Mouse (Mus musculus) ES-E14 (cell line): Measurements from ENCODE around the gene Hspbp1. TPM values are rescaled to one million over a fixed set of nuclear protein-coding genes. Genes with fewer than 3 reads are reported as not detected.

Source experiments
- DNase-seq: peaks from one replicate; pipeline ENCODE4 v3.0.0-alpha.2; 2013; ENCODE audit warnings: low read depth, low spot score
- H3K27ac ChIP-seq: 2 replicates; pipeline ENCODE4 v1.5.1; 2012; ENCODE audit warnings: low read depth, mild to moderate bottlenecking, low read length, moderate library complexity, mixed read lengths; ENCODE audit not compliant: poor library complexity, insufficient read depth, severe bottlenecking
- H3K36me3 ChIP-seq: 2 replicates; pipeline ENCODE4 v1.6.1; 2012; ENCODE audit warnings: mild to moderate bottlenecking, low read length, moderate library complexity, mixed read lengths; ENCODE audit not compliant: control insufficient read depth, poor library complexity, insufficient read depth, severe bottlenecking
- H3K4me1 ChIP-seq, 2 experiments: fragments of 150-350 bp in 1 of 2; sonication (generic) in 1 of 2; 2 replicates each; pipeline ENCODE4 v1.6.1; 2012; ENCODE audit warnings: low read length in 2 of 2, mild to moderate bottlenecking in 1 of 2, mixed read lengths in 1 of 2; ENCODE audit not compliant: control insufficient read depth in 2 of 2, insufficient read depth in 2 of 2, poor library complexity in 1 of 2
- H3K4me3 ChIP-seq, 2 experiments: fragments of 150-350 bp in 1 of 2; sonication (generic) in 1 of 2; 2 replicates each; pipeline ENCODE4 v1.5.1; 2012; ENCODE audit warnings: low read length in 2 of 2, low read depth in 1 of 2, mild to moderate bottlenecking in 1 of 2, mixed read lengths in 1 of 2; ENCODE audit not compliant: insufficient read depth in 1 of 2, poor library complexity in 1 of 2, severe bottlenecking in 1 of 2
- H3K9ac ChIP-seq: 2 replicates; pipeline ENCODE4 v1.6.1; 2012; ENCODE audit warnings: low read depth, mild to moderate bottlenecking, low read length, mixed read lengths; ENCODE audit not compliant: poor library complexity, insufficient read depth, severe bottlenecking
- H3K9me3 ChIP-seq: fragments of 150-350 bp; sonication (generic); 2 replicates; pipeline ENCODE4 v1.6.1; 2012; ENCODE audit warnings: low read depth, mild to moderate bottlenecking, low read length; ENCODE audit not compliant: control insufficient read depth, insufficient read depth
- CHD2 ChIP-seq: IDR thresholded peaks from 2 replicates; pipeline ENCODE4 v1.6.1; 2014; ENCODE audit warnings: mild to moderate bottlenecking, low read depth, low read length, inconsistent platforms
- HCFC1 ChIP-seq: IDR thresholded peaks from 2 replicates; pipeline ENCODE4 v1.6.1; 2012; ENCODE audit warnings: low read length, inconsistent platforms, borderline replicate concordance; ENCODE audit not compliant: insufficient read depth
- MAFK ChIP-seq: IDR thresholded peaks from 2 replicates; pipeline ENCODE4 v1.6.1; 2014; ENCODE audit warnings: mild to moderate bottlenecking, low read depth, low read length, inconsistent platforms; ENCODE audit not compliant: insufficient read depth
- ZC3H11A ChIP-seq: IDR thresholded peaks from 2 replicates; pipeline ENCODE4 v1.6.1; 2012; ENCODE audit warnings: low read depth, mild to moderate bottlenecking, inconsistent platforms, low read length, borderline replicate concordance
- ZNF384 ChIP-seq: IDR thresholded peaks from 2 replicates; pipeline ENCODE4 v1.6.1; 2012; ENCODE audit warnings: low read depth, low read length, inconsistent platforms
- in situ Hi-C, 2 experiments: fragments of 600-800 bp; cut with MboI; formaldehyde crosslinking; loops; one replicate each; pipeline ENCODE4 v1.15.1; 2025; ENCODE audit warnings: low sequenced_read_pairs in 2 of 2, inconsistent platforms in 1 of 2; ENCODE audit not compliant: unreplicated experiment in 2 of 2
- total RNA-seq: library from RNA; depleted of rRNA; stranded (reverse); fragments of 300-350 nt; gene quantifications from 2 replicates; pipeline ENCODE4 v1.2.3, GENCODE M21; 2012; rRNA removed

The Hspbp1 gene
- 56.6 and 61.2 TPM in 2 replicates for total RNA-seq

DNA sequence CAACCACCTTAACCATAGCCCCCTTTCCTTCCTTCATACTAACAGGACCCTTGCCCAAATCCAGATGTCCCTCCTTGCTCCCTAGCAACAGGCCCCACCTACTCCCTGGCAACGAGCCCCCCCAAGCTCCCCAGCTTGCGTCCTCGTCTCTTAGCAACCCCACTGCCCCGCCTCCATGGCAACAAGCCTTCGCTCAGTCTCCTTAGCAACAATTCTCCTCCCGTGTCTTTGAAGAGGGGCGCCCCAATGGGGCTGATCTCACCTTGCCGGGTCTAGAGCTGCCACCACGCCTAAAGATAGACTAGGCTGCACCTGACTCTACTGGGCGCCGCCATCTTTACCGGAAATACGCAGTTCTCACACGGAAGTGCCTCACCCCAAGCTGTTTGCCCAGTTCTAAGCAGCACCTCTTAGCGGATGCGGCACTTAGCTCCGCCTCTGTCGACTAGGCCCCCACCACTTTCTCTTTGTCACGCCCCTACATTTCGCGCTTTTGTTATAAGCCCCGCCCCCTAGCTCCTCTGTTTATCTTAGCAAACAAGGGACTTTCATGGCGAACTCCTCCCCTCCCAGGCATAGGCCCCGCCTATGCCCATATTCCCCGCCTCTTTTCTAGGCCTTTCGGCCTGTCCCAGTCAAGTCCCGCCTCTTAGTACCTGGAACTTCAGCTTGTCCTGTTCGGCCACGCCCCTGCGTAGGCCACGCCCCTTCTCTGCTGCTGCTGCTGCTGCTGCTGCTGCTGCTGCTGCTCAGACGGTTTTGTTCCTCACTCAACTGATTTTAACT lies at the start of gene Hspbp1:
Gene Hspbp1 (minus strand): TSS at position 437 of the 786 bp plus-strand sequence.
- H3K27ac ChIP-seq: peak within 1 kb of the TSS; percentile 86
- H3K36me3 ChIP-seq: peaks cover 7% of the 10 kb centered on the region; the same call in 1 of the 2 replicates
- in situ Hi-C loops: no loop called here
- peak within 1 kb of the TSS; percentile 79 to 87 for H3K4me3 ChIP-seq
- peak within 1 kb of the TSS; percentile 87 for H3K9ac ChIP-seq
- TF ChIP-seq ZNF384 (no peak), HCFC1 (peak; percentile 81)
- H3K4me1 ChIP-seq: peaks cover 6 to 8% of the 10 kb centered on the region in 2 experiments
- H3K9me3 ChIP-seq: no peaks in the 10 kb centered on the region
- DNase-seq: peak; percentile 100

- H3K27ac ChIP-seq: no peak overlapping the region
- TF ChIP-seq MAFK: no peak
- no peak for TF ChIP-seq CHD2
- TF ChIP-seq ZNF384: no peak
- TF ChIP-seq HCFC1: no peak
- no peak for TF ChIP-seq ZC3H11A
- H3K9me3 ChIP-seq: no peaks in the 10 kb centered on the region
- in situ Hi-C loops: no loop called here
- no peaks in the 10 kb centered on the region for H3K36me3 ChIP-seq
- no peak for DNase-seq
- no peak overlapping the region for H3K4me3 ChIP-seq
- H3K4me1 ChIP-seq: no peaks in the 10 kb centered on the region
- H3K9ac ChIP-seq: no peak overlapping the region
Observed at GRCm38 (mm10) chr7:4732968-4733392, 48.1 kb upstream of the Hspbp1 start.

DNA sequence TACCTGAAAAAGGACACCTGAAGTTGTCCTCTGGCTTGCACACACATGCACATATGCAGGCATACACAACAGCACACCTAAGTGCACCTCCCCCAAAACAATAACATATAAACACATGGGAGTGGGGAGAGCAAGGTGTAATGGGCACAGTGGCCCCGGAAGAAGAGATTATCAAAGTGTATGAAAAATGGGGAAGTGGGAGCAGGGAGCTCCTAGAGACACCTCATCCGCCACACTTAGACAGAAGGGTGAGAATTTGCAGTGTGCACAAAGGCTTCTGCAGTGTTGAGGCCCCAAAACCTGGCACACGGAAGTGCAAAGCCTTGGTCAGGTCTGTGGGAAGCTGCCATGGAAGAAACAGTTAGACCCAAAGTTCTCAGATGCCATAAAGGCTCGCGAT lies 46.2 kb upstream of the Hspbp1 start:
- no peak overlapping the region for H3K9ac ChIP-seq
- TF ChIP-seq ZNF384 (no peak), HCFC1 (no peak), CHD2 (no peak), MAFK (no peak), ZC3H11A (no peak)
- no peak overlapping the region for H3K27ac ChIP-seq
- H3K9me3 ChIP-seq: no peaks in the 10 kb centered on the region
- no peaks in the 10 kb centered on the region for H3K4me1 ChIP-seq
- no peak for DNase-seq
- in situ Hi-C loops: no loop called here
- no peaks in the 10 kb centered on the region for H3K36me3 ChIP-seq
- no peak overlapping the region for H3K4me3 ChIP-seq

GRCm38 (mm10) chr7:4725169-4725568 lies 40.3 kb upstream of the Hspbp1 start, which contains the start of gene Tmem150b:
TSS of gene Tmem150b (minus strand) at chr7:4725249.
- H3K4me1 ChIP-seq: no peaks in the 10 kb centered on the region
- H3K9ac ChIP-seq: no peak within 1 kb of the TSS
- TF ChIP-seq CHD2 (no peak), ZC3H11A (no peak), ZNF384 (no peak), HCFC1 (no peak), MAFK (no peak)
- no peak for DNase-seq
- H3K4me3 ChIP-seq: no peak within 1 kb of the TSS
- H3K27ac ChIP-seq: no peak within 1 kb of the TSS
- no peaks in the 10 kb centered on the region for H3K9me3 ChIP-seq
- H3K36me3 ChIP-seq: no peaks in the 10 kb centered on the region
- in situ Hi-C loops: no loop called here

GRCm38 (mm10) chr7:4724359-4724758 lies 39.5 kb upstream of the Hspbp1 start:
- Histone ChIP-seq H3K27ac (no peak overlapping the region), H3K4me1 (no peaks in the 10 kb centered on the region), H3K9ac (no peak overlapping the region), H3K9me3 (no peaks in the 10 kb centered on the region), H3K4me3 (no peak overlapping the region), H3K36me3 (no peaks in the 10 kb centered on the region)
- DNase-seq: no peak
- in situ Hi-C loops: no loop called here
- TF ChIP-seq HCFC1 (no peak), ZNF384 (no peak), CHD2 (no peak), MAFK (no peak), ZC3H11A (no peak)
